Comparison of ENCODE assay signal across 8 mouse cellular contexts in the genomic region with DNA sequence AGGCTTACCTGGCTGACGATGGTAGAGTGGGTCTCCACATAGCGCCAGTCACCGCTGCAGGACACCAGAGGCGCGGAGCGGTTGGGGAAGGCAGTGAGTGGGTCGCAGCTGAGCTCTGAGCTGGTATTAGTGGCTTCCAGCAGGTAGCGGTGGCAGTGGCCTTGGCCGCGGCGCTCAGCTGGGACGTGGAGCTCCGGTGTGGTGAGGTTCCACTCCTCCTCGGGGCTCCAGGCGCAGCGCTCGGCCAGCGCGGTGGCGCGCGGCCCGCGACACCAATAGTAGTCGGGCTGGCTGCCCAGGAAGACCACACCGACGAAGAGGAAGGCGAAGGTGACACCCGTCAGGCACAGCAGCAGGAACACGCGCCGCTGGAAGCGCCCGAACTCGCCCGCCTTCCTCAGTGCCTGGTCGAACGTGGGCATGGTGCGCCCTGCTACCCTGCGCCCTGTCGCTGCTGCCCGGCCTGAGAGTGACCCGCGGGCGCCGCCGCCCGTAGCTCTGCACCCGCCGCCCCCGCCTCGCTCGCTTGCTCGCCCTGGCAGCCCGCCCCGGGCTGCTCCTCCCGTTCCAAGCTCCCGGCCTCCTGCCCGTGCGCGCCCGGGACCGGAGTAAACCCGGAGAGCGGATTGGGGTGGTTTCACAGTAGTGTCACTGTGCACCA. TPM values are rescaled to one million over a fixed set of nuclear protein-coding genes. Genes with fewer than 3 reads are reported as not detected.
A peak's percentile ranks its signal among the peaks of the same experiment; 100 is the strongest.
DNase-seq lines count a peak whose midpoint lies in the region; ATAC-seq and TF ChIP-seq lines count a peak whose summit lies in the region.

No protein-coding gene starts in this region.

- peak; percentile 56 for DNase-seq in 416B (ENCODE audit: low read depth)
- DNase-seq in ZHBTc4 (ENCODE audit: low read depth, low spot score): peak; percentile 56
- peak; percentile 70 for DNase-seq in gastrocnemius, postnatal 10 days
- peak; percentile 59 for DNase-seq in intestine, embryonic 14.5 days (ENCODE audit: low spot score)
- no peak for DNase-seq in liver, postnatal 0 days
- no peak for DNase-seq in layer of hippocampus, adult 8-10 months (ENCODE audit: low spot score in 2 of 2)
- no peak for DNase-seq in right cerebral cortex, postnatal 14 days

- WGBS in intestine, embryonic 14.5 days: 1% methylated on average over 63 of the region's 65 CpGs
- under 1% methylated on average over 64 of the region's 65 CpGs for WGBS in liver, postnatal 0 days (ENCODE audit: insufficient replicate concordance)
- 1% methylated on average over 65 of the region's 65 CpGs for WGBS in olfactory bulb, adult 2 months

- no peaks in the 10 kb centered on the region for H3K36me3 ChIP-seq in intestine, embryonic 14.5 days (ENCODE audit: control insufficient read depth, insufficient read depth, low read length)
- H3K36me3 ChIP-seq in liver, postnatal 0 days (replicated peaks; ENCODE audit: insufficient read depth, low read length): no peaks in the 10 kb centered on the region

- H3K27ac ChIP-seq in intestine, embryonic 14.5 days (ENCODE audit: low read depth): no peak overlapping the region
- no peak overlapping the region for H3K27ac ChIP-seq in liver, postnatal 0 days (ENCODE audit: low read depth)
- H3K27ac ChIP-seq in olfactory bulb, adult 2 months (ENCODE audit: insufficient read depth, low read depth, low read length): no peak overlapping the region

- H3K27me3 ChIP-seq in intestine, embryonic 14.5 days (replicated peaks; ENCODE audit: control insufficient read depth, insufficient read depth, low read length): peaks cover 48% of the 10 kb centered on the region
- peaks cover 37% of the 10 kb centered on the region for H3K27me3 ChIP-seq in liver, postnatal 0 days (ENCODE audit: insufficient read depth, low read length)

- peak overlapping the region; percentile 35 for H3K4me3 ChIP-seq in intestine, embryonic 14.5 days (ENCODE audit: low read depth, low read length)
- H3K4me3 ChIP-seq in liver, postnatal 0 days (ENCODE audit: low read depth, low read length): peak overlapping the region; percentile 33; the same call in 1 of the 2 replicates
- peak overlapping the region; percentile 25 for H3K4me3 ChIP-seq in olfactory bulb, adult 2 months (ENCODE audit: insufficient read depth, low read depth, low read length)

- H3K9ac ChIP-seq in intestine, embryonic 14.5 days (ENCODE audit: low read length): peak overlapping the region; percentile 5; the same call in 1 of the 2 replicates
- H3K9ac ChIP-seq in liver, postnatal 0 days (replicated peaks): no peak overlapping the region

- no peak for ATAC-seq in intestine, embryonic 14.5 days (replicated peaks; ENCODE audit: low FRiP score, low TSS enrichment, low read depth)
- no peak for ATAC-seq in liver, postnatal 0 days

- TF ChIP-seq POLR2A in olfactory bulb, adult 2 months (IDR thresholded peaks at IDR 0.05; ENCODE audit: insufficient read depth, low read depth, low read length): no peak

- H3K4me1 ChIP-seq in intestine, embryonic 14.5 days (replicated peaks; ENCODE audit: control insufficient read depth, insufficient read depth, low read length): peaks cover 5% of the 10 kb centered on the region; the same call in 1 of the 2 replicates
- no peaks in the 10 kb centered on the region; the same call in 1 of the 2 replicates for H3K4me1 ChIP-seq in liver, postnatal 0 days (ENCODE audit: insufficient read depth)
- H3K4me1 ChIP-seq in olfactory bulb, adult 2 months (ENCODE audit: control insufficient read depth, insufficient read depth, low read length): peaks cover 15% of the 10 kb centered on the region

- TF ChIP-seq EP300 in liver, postnatal 0 days (IDR thresholded peaks at IDR 0.05; ENCODE audit: low read depth): no peak

- H3K4me2 ChIP-seq in intestine, embryonic 14.5 days (ENCODE audit: low read length): peak overlapping the region; percentile 70
- H3K4me2 ChIP-seq in liver, postnatal 0 days (ENCODE audit: low read depth, low read length): peak overlapping the region; percentile 59

- no peaks in the 10 kb centered on the region for H3K9me3 ChIP-seq in intestine, embryonic 14.5 days (ENCODE audit: control insufficient read depth, low read length)
- no peaks in the 10 kb centered on the region for H3K9me3 ChIP-seq in liver, postnatal 0 days (ENCODE audit: low read length)

- no peak for TF ChIP-seq CTCF in liver, postnatal 0 days (IDR thresholded peaks at IDR 0.05; ENCODE audit: low read depth)
- TF ChIP-seq CTCF in olfactory bulb, adult 2 months (IDR thresholded peaks at IDR 0.05; ENCODE audit: insufficient read depth, low read depth, low read length): no peak

RNA-seq across cellular contexts. Expression of a gene that starts 0.5 kb away (rescaled TPM):
- total RNA-seq in gastrocnemius, postnatal 10 days (2021): 1 to 10 TPM; 4.5 to 6.3 TPM
- polyA plus RNA-seq in intestine, embryonic 14.5 days (2014; fragmentation: Nextera tagmentation; extraction: Ambion mirVana): 0.27 and 0.39 TPM in 2 replicates
- 0.65 TPM in 2 replicates for polyA plus RNA-seq in liver, postnatal 0 days (2015; fragmentation: Nextera tagmentation; extraction: Ambion mirVana)
- polyA plus RNA-seq in olfactory bulb, adult 2 months (2012; ENCODE audit: insufficient read depth, insufficient read length, low replicate concordance, missing spikeins): not detected in 2 replicates
- total RNA-seq in layer of hippocampus, adult 8-10 months (2022): under 1 TPM; 0.38 to 0.64 (median 0.59) TPM

Comparison
In these comparisons a context has a peak if more than half of its experiments do, and no peak if none do; other contexts are left out.
1. DNase-seq: peak in 416B (single experiment), ZHBTc4 (single experiment), gastrocnemius, postnatal 10 days (single experiment) and intestine, embryonic 14.5 days (single experiment); none in liver, postnatal 0 days (single experiment), layer of hippocampus, adult 8-10 months (0 of 2) and right cerebral cortex, postnatal 14 days (single experiment).
2. Peak in every context shown above with its lines, with median percentiles within 50 percentile points of each other: H3K4me3 ChIP-seq.